Mouse (Mus musculus) cerebellum, postnatal 36 days (tissue): ENCODE results near the gene Slc30a10.

Experiments used
- DNase-seq, 2 experiments: peaks; one replicate each; pipeline ENCODE4 v3.0.0; 2021 to 2022; ENCODE audit warnings: mixed read lengths in 2 of 2

The Slc30a10 gene

GRCm38 (mm10) chr1:185469551-185470021 lies 14.9 kb downstream of the Slc30a10 start:
- DNase-seq = no peak

GRCm38 (mm10) chr1:185472025-185472720 lies 17.5 kb downstream of the Slc30a10 start:
- no peak for DNase-seq

GRCm38 (mm10) chr1:185472730-185473129 lies 18.1 kb downstream of the Slc30a10 start:
- no peak for DNase-seq

GRCm38 (mm10) chr1:185473437-185473836 lies 18.8 kb downstream of the Slc30a10 start:
- DNase-seq = no peak

GRCm38 (mm10) chr1:185479861-185480260 lies 25.2 kb downstream of the Slc30a10 start:
- DNase-seq = no peak

GRCm38 (mm10) chr1:185482001-185482761 lies 27.5 kb downstream of the Slc30a10 start:
- DNase-seq = peak; percentile 16 to 39

DNA sequence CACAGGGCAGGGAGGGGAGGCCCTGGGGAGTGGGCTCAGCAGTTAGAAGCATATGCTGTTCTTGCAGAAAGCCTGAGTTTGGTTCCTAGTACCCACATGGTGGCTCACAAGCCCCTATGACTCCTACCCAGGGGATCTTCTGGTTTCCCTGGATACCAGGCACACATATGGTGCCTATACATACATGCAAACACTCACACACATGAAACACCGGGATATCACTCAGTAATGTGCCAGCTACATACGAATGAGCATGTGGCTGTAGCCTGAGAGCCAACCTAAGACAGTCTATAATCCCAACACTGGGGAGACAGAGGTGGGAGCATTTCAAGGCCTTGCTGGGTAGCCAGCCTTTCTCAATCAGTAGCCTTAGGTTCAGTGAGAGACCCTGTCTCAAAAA lies 28.1 kb downstream of the Slc30a10 start:
- DNase-seq = no peak

DNA sequence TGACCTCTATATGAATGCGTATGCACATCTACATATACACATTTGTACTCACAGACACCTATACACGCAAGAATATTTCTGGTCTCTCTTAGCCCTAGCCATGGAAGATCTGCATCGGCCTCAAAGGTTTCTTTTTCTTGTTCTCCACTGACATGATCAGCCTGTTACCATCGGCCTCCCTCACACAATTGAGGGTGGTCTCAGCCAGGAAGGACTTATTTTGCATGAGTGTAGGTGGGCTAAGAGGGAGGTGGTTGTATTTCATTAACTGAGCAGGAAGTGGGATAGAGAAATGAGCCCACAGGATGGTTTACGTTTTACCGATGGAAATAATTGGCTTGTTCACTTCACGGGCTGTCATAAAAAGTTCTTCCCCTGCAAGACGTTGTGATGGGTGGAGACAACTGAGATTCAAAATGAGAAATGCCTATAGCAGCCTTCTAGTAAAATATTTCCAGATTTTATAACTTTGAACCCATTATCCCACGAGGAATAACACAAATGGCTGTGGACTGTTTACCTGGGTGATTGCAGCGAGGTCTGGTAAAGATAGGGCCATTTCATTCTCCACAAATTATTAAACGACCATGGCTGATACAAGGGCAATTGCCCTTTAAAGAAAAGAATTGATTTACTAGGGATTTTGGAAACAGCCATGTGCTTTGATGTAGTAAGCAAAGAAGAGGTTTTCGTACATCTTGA lies 28.9 kb downstream of the Slc30a10 start:
- no peak for DNase-seq

DNA sequence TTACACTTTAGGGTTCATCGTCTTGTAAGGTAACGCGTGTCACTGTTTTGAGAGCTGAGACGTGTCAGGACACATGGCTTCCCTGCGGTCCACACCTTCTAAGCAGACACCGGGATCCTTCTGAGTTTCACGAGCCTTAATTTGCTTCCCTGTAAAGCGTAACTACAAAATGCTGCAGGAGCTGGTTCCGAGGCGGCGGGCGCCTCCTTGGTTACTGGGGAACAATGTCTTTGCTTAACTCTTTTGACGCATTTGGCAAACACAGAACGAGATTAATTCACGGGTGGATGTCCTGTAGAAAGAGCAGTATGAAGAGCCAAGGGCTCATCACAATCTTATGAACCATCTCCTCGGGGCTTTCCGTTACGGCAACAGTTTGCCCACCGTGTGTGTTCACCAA lies 29.6 kb downstream of the Slc30a10 start:
- DNase-seq = no peak

DNA sequence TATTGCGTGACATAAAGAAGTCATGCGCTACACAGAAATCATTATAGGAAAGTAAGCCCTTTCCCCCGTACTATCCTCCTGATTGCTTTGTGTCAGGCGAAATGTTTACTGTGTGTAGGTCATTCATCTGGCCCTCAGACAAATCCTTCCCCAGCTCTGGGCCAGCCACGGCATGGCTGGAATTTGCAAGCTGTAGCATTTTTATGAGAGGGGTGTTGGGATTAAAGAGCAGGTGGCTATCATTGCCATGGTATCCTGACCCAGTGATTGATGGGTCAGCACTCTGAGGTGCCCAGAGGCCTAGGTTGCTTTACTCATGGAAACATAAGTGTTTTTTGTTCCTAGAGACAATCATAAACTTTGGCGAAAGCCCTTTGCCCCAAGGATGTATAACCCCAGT lies 35.2 kb downstream of the Slc30a10 start:
- DNase-seq = no peak

DNA sequence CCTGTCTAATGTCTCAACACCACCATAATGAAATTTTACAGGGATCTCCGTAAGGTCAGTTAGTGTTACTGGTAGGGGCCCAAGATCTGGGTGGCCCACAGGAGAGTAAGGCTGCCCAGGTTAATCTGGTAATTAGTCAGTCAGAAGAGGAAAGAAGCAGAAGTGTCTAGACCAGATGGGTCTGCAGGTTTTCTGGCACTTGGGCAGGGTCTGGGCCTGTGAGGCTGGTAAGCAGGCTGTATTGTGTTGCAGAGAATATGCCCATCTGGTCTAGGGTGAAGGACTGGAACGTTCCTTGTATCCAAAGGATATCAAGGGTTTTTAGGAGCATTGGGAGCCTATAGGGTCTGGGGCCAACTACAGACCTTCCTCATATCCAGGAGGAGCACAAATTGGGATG lies 36.0 kb downstream of the Slc30a10 start:
- DNase-seq = no peak

- no peak for DNase-seq
Measured at GRCm38 (mm10) chr1:185493439-185494034, 38.9 kb downstream of the Slc30a10 start.

- no peak for DNase-seq
Measured at GRCm38 (mm10) chr1:185496791-185497460, 42.3 kb downstream of the Slc30a10 start.

DNA sequence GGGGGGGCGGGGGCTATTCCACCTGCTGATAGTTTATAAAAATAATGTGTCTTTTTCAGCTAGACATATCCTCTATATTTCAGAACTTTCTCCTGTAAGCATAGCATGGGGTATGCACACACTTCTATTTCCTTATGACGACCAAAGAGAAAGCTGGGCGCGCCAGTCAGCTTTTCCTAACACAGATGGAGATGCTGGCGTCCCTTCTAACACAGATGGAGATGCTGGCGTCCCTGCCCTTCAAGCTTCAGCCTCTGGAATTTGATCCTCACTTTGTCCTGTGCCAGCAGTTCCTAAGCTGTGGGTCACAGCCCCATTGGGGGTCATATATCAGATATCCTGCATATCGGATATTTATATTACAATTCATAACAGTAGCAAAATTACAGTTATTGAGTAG lies 46.0 kb downstream of the Slc30a10 start:
- DNase-seq = no peak

DNA sequence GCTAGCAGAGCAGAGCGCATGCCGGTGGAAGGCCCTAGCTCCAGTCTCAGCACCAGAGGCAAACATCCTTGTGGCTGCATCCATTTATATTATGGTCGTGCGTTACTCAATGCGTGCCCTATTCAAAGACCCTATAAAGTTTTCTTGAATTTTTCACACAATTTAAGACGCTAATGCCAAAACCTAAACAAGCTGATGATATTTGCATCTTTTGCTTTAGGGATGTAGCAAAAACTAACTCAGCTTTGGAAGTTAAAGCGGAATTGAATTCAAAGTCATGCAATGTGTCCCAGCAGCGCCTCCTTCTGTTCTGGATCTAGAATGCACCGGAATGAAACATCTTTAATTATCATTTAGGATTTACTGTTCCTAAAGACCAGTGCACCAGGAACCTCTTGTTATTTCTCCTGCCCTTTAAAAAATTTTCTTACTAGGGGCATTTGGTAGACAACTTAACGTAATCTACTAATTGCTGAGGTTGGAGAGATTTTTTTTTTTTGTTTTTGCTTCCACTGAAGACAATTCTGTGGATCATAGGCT lies 47.2 kb downstream of the Slc30a10 start:
- peak; percentile 28 to 49 for DNase-seq

DNA sequence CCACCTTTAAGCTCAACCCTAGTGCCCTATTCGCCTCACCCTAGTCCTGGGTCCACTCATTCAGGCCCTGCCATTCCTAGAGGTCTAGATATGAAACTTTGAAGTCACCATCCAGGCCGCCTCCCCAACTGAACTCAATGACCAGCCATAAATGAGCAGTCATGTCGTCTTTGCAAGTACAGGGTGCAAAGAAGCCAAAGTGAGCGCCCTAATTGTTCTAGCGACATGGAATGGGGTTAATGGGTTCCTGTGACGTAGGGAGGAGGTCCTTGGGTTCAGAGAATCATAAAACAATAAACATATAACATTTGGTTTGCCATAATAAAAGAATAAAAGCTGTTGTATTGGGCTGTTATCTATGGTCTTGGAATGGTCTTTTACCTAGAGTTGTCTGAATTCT lies 47.9 kb downstream of the Slc30a10 start:
- DNase-seq = no peak

DNA sequence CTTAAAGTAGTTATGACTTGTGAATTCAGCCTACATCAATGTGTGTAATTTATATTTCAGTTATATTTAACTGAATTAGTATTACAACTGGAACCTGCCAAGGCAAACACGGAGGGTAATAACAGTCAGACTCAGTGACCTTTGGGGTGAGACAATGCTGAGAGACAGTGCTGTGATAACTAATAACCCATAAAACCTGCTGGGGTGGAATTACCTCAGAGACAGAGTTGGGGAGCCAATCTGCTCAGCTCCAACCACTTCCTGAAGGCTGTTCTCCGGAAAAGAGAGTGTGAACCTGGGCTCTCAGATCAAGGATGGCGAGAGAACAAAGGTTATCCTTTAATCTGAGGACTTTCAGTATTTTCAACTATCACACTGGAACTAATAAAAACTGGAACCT lies 54.4 kb downstream of the Slc30a10 start:
- no peak for DNase-seq

DNA sequence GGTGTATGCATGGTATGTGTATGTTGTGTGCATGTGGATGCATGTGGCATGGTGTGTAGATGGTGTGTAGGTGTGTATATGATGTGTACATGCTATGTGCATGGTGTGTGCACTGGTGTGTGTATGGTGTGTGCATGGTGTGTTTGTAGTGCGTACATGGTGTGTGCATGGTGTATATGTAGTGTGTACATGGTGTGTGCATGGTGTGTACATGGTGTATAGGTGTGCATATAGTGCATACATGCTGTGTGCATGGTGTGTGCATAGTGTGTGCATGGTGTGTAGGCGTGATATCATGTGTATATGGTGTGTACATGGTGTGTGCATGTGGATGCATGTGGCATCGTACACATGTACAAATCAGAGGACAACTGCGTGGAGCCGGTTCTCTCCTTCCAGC lies 56.7 kb downstream of the Slc30a10 start:
- DNase-seq = no peak

DNA sequence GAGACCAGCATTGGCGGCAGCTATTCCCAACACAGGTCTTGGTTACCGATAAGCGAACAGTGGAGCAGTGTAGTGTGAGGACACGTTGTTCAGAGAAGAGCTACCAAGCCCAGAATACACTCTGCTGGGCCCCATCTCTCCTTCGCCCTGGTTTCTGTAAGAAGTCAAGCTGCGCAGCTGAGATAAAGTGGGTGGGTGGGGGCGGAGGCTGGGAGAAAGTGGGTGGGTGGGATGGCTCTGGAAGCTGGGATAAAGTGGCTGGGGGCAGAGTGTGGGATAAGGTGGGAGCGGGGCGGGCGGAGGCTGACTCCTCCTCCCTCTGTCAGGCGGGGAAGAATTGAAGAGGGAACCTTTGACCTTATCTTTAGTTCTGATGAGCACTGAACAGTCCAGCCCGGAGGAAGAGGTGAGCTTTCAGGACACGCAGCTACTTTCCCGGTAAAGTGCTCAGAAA lies 60.9 kb downstream of the Slc30a10 start:
- DNase-seq = no peak

DNA sequence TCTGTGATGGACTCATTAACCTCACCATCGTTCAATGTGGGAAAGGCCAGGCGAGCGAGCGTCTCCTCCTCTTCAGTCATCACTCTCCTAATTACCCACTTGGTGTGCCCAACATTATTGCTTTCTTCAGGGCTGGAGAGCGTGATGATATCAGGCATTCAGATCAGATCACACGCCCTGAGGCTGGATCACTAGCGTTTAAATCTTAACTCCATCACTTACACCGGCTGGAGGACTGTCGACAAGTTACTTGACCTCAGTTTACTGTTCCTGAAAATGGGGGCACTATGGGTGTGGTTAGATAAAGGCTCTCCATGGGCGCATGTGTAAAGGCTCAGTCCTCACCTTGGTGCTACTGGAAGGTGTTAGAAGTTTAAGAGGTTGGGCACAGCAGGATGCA lies 61.4 kb downstream of the Slc30a10 start:
- DNase-seq = no peak

GRCm38 (mm10) chr1:185517566-185517965 lies 62.9 kb downstream of the Slc30a10 start:
- DNase-seq = peak; percentile 14 to 32
